ENCODE assay signal across 22 mouse cellular contexts in genomic region chr5:35539576-35539975, GRCm38 (mm10). TPM values are rescaled to one million over a fixed set of nuclear protein-coding genes. Genes with fewer than 3 reads are reported as not detected.
DNase-seq lines count a peak whose midpoint lies in the region; ATAC-seq lines count a peak whose summit lies in the region.
"Had no signal": no experiment of that assay in that cellular context is flagged by ENCODE, and none has a peak within 500 bp of the region (broad histone marks: within the 10 kb centered on the region; RNA-seq: fewer than 3 reads in every experiment).

No protein-coding gene starts in this region.

- no peak overlapping the region for H3K4me2 ChIP-seq in kidney, embryonic 14.5 days (replicated peaks; ENCODE audit: low read depth, low read length)
- H3K4me2 ChIP-seq: forebrain, embryonic 12.5 days; heart, embryonic 15.5 days; hindbrain, embryonic 13.5 days; limb, embryonic 15.5 days had no signal

- ATAC-seq in kidney, embryonic 14.5 days (ENCODE audit: low FRiP score, low TSS enrichment), result no peak
- ATAC-seq: activated CD4-positive, CD25-positive, alpha-beta regulatory T cell, adult 4 months had no signal

- 43% methylated on average over 4 of the region's 4 CpGs for WGBS in kidney, embryonic 14.5 days

- H3K36me3 ChIP-seq in kidney, embryonic 14.5 days (ENCODE audit: control insufficient read depth, insufficient read depth, low read length), result no peaks in the 10 kb centered on the region
- H3K36me3 ChIP-seq: forebrain, embryonic 12.5 days; heart, embryonic 15.5 days; hindbrain, embryonic 13.5 days; limb, embryonic 15.5 days had no signal

- no peaks in the 10 kb centered on the region for H3K9me3 ChIP-seq in kidney, embryonic 14.5 days (ENCODE audit: control insufficient read depth, low read length)
- H3K9me3 ChIP-seq: forebrain, embryonic 12.5 days; heart, embryonic 15.5 days; hindbrain, embryonic 13.5 days; limb, embryonic 15.5 days had no signal

- no peak overlapping the region for H3K9ac ChIP-seq in kidney, embryonic 14.5 days (ENCODE audit: low read depth, low read length)
- H3K9ac ChIP-seq: forebrain, embryonic 12.5 days; heart, embryonic 15.5 days; hindbrain, embryonic 13.5 days; limb, embryonic 15.5 days; liver, embryonic 14.5 days had no signal

- H3K4me3 ChIP-seq in kidney, embryonic 14.5 days (ENCODE audit: low read length), result no peak overlapping the region
- H3K4me3 ChIP-seq: erythroblast, embryonic 14.5 days; forebrain, embryonic 12.5 days; heart, embryonic 15.5 days; hindbrain, embryonic 13.5 days; limb, embryonic 15.5 days had no signal

- no peaks in the 10 kb centered on the region for H3K27me3 ChIP-seq in kidney, embryonic 14.5 days (ENCODE audit: control insufficient read depth, insufficient read depth, low read length)
- H3K27me3 ChIP-seq: heart, embryonic 15.5 days had no signal

- H3K27ac ChIP-seq in kidney, embryonic 14.5 days (ENCODE audit: low read depth, low read length), result no peak overlapping the region
- H3K27ac ChIP-seq: forebrain, embryonic 12.5 days; heart, embryonic 15.5 days; hindbrain, embryonic 13.5 days; limb, embryonic 15.5 days; liver, embryonic 14.5 days had no signal

- peak; percentile 34 for DNase-seq in embryo, embryonic 11 days
- no peak for DNase-seq in embryo, embryonic 10.5 days (ENCODE audit: low spot score)
- DNase-seq in kidney, postnatal 10 days, result peak; percentile 58
- peak; percentile 18 for DNase-seq in lung, postnatal 36 days
- DNase-seq in lung, postnatal 14 days, result no peak
- peak; percentile 73 for DNase-seq in retina, postnatal 1 day
- DNase-seq in cerebellum, postnatal 14 days, result no peak
- DNase-seq: adrenal gland, adult 8-10 months; cerebellum, adult 18-20 months; cerebellum, postnatal 36 days; heart, postnatal 36 days; left cerebral cortex, postnatal 4 days; right cerebral cortex, postnatal 4 days; thymus, postnatal 14 days had no signal

- peaks cover 7% of the 10 kb centered on the region; the same call in 1 of the 2 replicates for H3K4me1 ChIP-seq in kidney, embryonic 14.5 days (ENCODE audit: control insufficient read depth, insufficient read depth, low read length)
- H3K4me1 ChIP-seq: heart, embryonic 15.5 days had no signal

RNA-seq across cellular contexts. Expression of gene Cpz, which starts 14.1 kb away (rescaled TPM):
- 1.5 and 2.1 TPM in 2 replicates for polyA plus RNA-seq in kidney, embryonic 14.5 days (2014; fragmentation: Nextera tagmentation; extraction: Ambion mirVana)
- polyA plus RNA-seq: activated CD4-positive, CD25-positive, alpha-beta regulatory T cell, adult 4 months; erythroblast, embryonic 14.5 days had no signal

RNA-seq across cellular contexts. Expression of gene Trmt44, which starts 35.3 kb away (rescaled TPM):
- 7.9 and 10.2 TPM in 2 replicates for polyA plus RNA-seq in kidney, embryonic 14.5 days (2014; fragmentation: Nextera tagmentation; extraction: Ambion mirVana)

RNA-seq across cellular contexts. Expression of gene Acox3, which starts 43.3 kb away (rescaled TPM):
- 8.3 and 13.1 TPM in 2 replicates for polyA plus RNA-seq in kidney, embryonic 14.5 days (2014; fragmentation: Nextera tagmentation; extraction: Ambion mirVana)

Comparison
In these comparisons a context has a peak if more than half of its experiments do, and no peak if none do; other contexts are left out.
1. DNase-seq: peak in embryo, embryonic 11 days (single experiment), kidney, postnatal 10 days (single experiment), lung, postnatal 36 days (single experiment) and retina, postnatal 1 day (single experiment); none in embryo, embryonic 10.5 days (single experiment), lung, postnatal 14 days (single experiment) and cerebellum, postnatal 14 days (0 of 2).